Mouse (Mus musculus) CD4-positive, CD25-positive, alpha-beta regulatory T cell, adult 9 weeks (primary cell): ENCODE measurements around the gene Mrpl47. TPM values are rescaled to one million over a fixed set of nuclear protein-coding genes. Genes with fewer than 3 reads are reported as not detected.

Experiments used
- polyA plus RNA-seq: library from polyadenylated mRNA; unstranded; fragments of 100-300 nt; shearing (Covaris generic); gene quantifications from one replicate; pipeline ENCODE4 v1.2.1, GENCODE M21; 2017

Gene Mrpl47
- 27.0 TPM for polyA plus RNA-seq

GRCm38 (mm10) chr3:32737172-32737655, at the start of gene Mrpl47:
Gene Mrpl47 (minus strand): TSS chr3:32737605.

GRCm38 (mm10) chr3:32736244-32737171, 897 bp downstream of the Mrpl47 start, which contains the start of gene Ndufb5:
Gene Ndufb5 (plus strand): TSS chr3:32736990.

GRCm38 (mm10) chr3:32705647-32706348, 31.6 kb downstream of the Mrpl47 start, which contains the start of gene Actl6a:
Gene Actl6a (plus strand): TSS chr3:32706298.

Other genes starting within 250 kb of the Mrpl47 start
- gene Kcnmb3, start 245.4 kb downstream of the Mrpl47 start, polyA plus RNA-seq, result 0.42 TPM
- 34.1 TPM for gene Zfp639, start 227.3 kb downstream of the Mrpl47 start, polyA plus RNA-seq
- gene Mfn1, start 208.1 kb downstream of the Mrpl47 start, polyA plus RNA-seq, result 9.8 TPM
- 11.4 TPM for gene Gnb4, start 121.0 kb downstream of the Mrpl47 start, polyA plus RNA-seq
- gene Actl6a, start 31.3 kb downstream of the Mrpl47 start, polyA plus RNA-seq, result 117 TPM
- 205 TPM for gene Ndufb5, start 615 bp downstream of the Mrpl47 start, polyA plus RNA-seq
- gene Usp13, start 79.9 kb upstream of the Mrpl47 start, polyA plus RNA-seq, result not detected